Mouse (Mus musculus) CH12F3 (cell line): ENCODE measurements around the gene Pcyt2.

Experiments used
- in situ Hi-C: fragments of 300-500 bp; cut with MboI; formaldehyde crosslinking; loops from 2 replicates; pipeline ENCODE4 v1.14.3; 2020; ENCODE audit warnings: low sequenced_read_pairs

Gene Pcyt2

GRCm38 (mm10) chr11:120633520-120634343, 16.0 kb upstream of the Pcyt2 start, which contains the start of gene Mafg:
Gene Mafg, minus strand, starts transcription at chr11:120633600.
- in situ Hi-C loops, result no loop called here

GRCm38 (mm10) chr11:120632559-120633519, 15.1 kb upstream of the Pcyt2 start:
- in situ Hi-C loops, result no loop called here

GRCm38 (mm10) chr11:120631726-120632448, 14.2 kb upstream of the Pcyt2 start:
- in situ Hi-C loops, result no loop called here

GRCm38 (mm10) chr11:120630881-120631725, 13.4 kb upstream of the Pcyt2 start:
- in situ Hi-C loops, result no loop called here

GRCm38 (mm10) chr11:120630401-120630871, 12.7 kb upstream of the Pcyt2 start:
- in situ Hi-C loops, result no loop called here

GRCm38 (mm10) chr11:120629911-120630310, 12.2 kb upstream of the Pcyt2 start:
- in situ Hi-C loops, result no loop called here

GRCm38 (mm10) chr11:120629341-120629730, 11.6 kb upstream of the Pcyt2 start:
- in situ Hi-C loops, result no loop called here

GRCm38 (mm10) chr11:120628601-120629340, 11.0 kb upstream of the Pcyt2 start:
- in situ Hi-C loops, result no loop called here

- in situ Hi-C loops, result no loop called here
These were observed 9.9 kb upstream of the Pcyt2 start for GRCm38 (mm10) chr11:120627468-120628300.

- in situ Hi-C loops, result no loop called here
These were observed 9.2 kb upstream of the Pcyt2 start for GRCm38 (mm10) chr11:120626785-120627467.

GRCm38 (mm10) chr11:120625152-120625775, 7.5 kb upstream of the Pcyt2 start, which contains the start of gene Sirt7:
Gene Sirt7, minus strand, starts transcription at chr11:120625240.
- in situ Hi-C loops, result no loop called here

GRCm38 (mm10) chr11:120624680-120625111, 7.0 kb upstream of the Pcyt2 start:
- in situ Hi-C loops, result no loop called here

- in situ Hi-C loops, result no loop called here
These were observed 6.4 kb upstream of the Pcyt2 start for GRCm38 (mm10) chr11:120623961-120624679.

- in situ Hi-C loops, result no loop called here
These were observed 5.1 kb upstream of the Pcyt2 start for GRCm38 (mm10) chr11:120622805-120623204.

- in situ Hi-C loops, result no loop called here
These were observed 2.5 kb upstream of the Pcyt2 start for GRCm38 (mm10) chr11:120620195-120620594.
